Mouse (Mus musculus) B cell, adult 62 days (primary cell): ENCODE results near the gene Dusp6. TPM values are rescaled to one million over a fixed set of nuclear protein-coding genes. Genes with fewer than 3 reads are reported as not detected.

ENCODE experiments used
- total RNA-seq: library from RNA; stranded (reverse); gene quantifications from 4 replicates; pipeline ENCODE4 v1.2.4, GENCODE M21; 2023

Dusp6 gene
- total RNA-seq, result 156 to 214 TPM (median 165 TPM) in 4 replicates

GRCm38 (mm10) chr10:99262867-99263379 lies at the start of gene Dusp6:
Gene Dusp6 (plus strand): TSS chr10:99263231.

Other genes with a start within 250 kb of the Dusp6 start
- 15.1 to 20.8 TPM (median 17.9 TPM) in 4 replicates for gene Poc1b, start 156.2 kb upstream of the Dusp6 start, total RNA-seq
- 10.7 to 14.2 TPM (median 12.8 TPM) in 4 replicates for gene Galnt4, start 155.1 kb upstream of the Dusp6 start, total RNA-seq
- gene Phxr2, start 136.9 kb upstream of the Dusp6 start, total RNA-seq, result 0.50 to 0.86 TPM (median 0.69 TPM) in 3 of 4 replicates, not detected in the other